Mouse (Mus musculus) cerebellum, adult 2 months (tissue): ENCODE data around the gene Tmprss3.

Experiments used
- CTCF ChIP-seq: fragments of 200-500 bp; IDR thresholded peaks from 2 replicates; pipeline ENCODE4 v1.5.1; 2011; ENCODE audit warnings: low read depth, mild to moderate bottlenecking, control low read depth, low read length, moderate library complexity, borderline replicate concordance; ENCODE audit not compliant: insufficient read depth
- POLR2A ChIP-seq: fragments of 200-500 bp; IDR thresholded peaks from 2 replicates; pipeline ENCODE4 v1.6.1; 2011; ENCODE audit warnings: low read length, control low read depth, borderline replicate concordance; ENCODE audit not compliant: insufficient read depth

- TF ChIP-seq CTCF (peak; percentile 87), POLR2A (no peak)
Observed at GRCm38 (mm10) chr17:31138398-31138797, 60.4 kb downstream of the Tmprss3 start.
